Mouse (Mus musculus) MEL-GATA-1-ER (cell line): ENCODE data around the gene Tnnt3.

Source experiments
- DNase-seq: peaks from one replicate; pipeline ENCODE4 v3.0.0-alpha.2; 2012; ENCODE audit warnings: low read depth; ENCODE audit errors: extremely low read depth

Tnnt3 gene

GRCm38 (mm10) chr7:142476271-142476670 is 22.4 kb upstream of the Tnnt3 start:
- DNase-seq: no peak

- DNase-seq: no peak
Observed at GRCm38 (mm10) chr7:142476795-142477452, 21.7 kb upstream of the Tnnt3 start.

GRCm38 (mm10) chr7:142478001-142478400 is 20.6 kb upstream of the Tnnt3 start:
- no peak for DNase-seq

- DNase-seq: no peak
Observed at GRCm38 (mm10) chr7:142478574-142478973, 20.1 kb upstream of the Tnnt3 start.

GRCm38 (mm10) chr7:142479307-142479706 is 19.3 kb upstream of the Tnnt3 start:
- no peak for DNase-seq

- no peak for DNase-seq
Observed at GRCm38 (mm10) chr7:142479886-142480285, 18.8 kb upstream of the Tnnt3 start.

GRCm38 (mm10) chr7:142480661-142481060 is 18.0 kb upstream of the Tnnt3 start:
- no peak for DNase-seq

GRCm38 (mm10) chr7:142481186-142481567 is 17.5 kb upstream of the Tnnt3 start:
- DNase-seq: no peak

GRCm38 (mm10) chr7:142481568-142482255 is 16.9 kb upstream of the Tnnt3 start:
- no peak for DNase-seq

GRCm38 (mm10) chr7:142482256-142482609 is 16.4 kb upstream of the Tnnt3 start:
- DNase-seq: no peak

- DNase-seq: no peak
Observed at GRCm38 (mm10) chr7:142483136-142483535, 15.5 kb upstream of the Tnnt3 start.

- no peak for DNase-seq
Observed at GRCm38 (mm10) chr7:142484780-142485179, 13.9 kb upstream of the Tnnt3 start.

GRCm38 (mm10) chr7:142486751-142487162 is 11.9 kb upstream of the Tnnt3 start:
- DNase-seq: no peak

- no peak for DNase-seq
Observed at GRCm38 (mm10) chr7:142487341-142487859, 11.2 kb upstream of the Tnnt3 start.

GRCm38 (mm10) chr7:142488053-142488452 is 10.6 kb upstream of the Tnnt3 start:
- no peak for DNase-seq

GRCm38 (mm10) chr7:142493535-142493934 is 5.1 kb upstream of the Tnnt3 start:
- DNase-seq: no peak

GRCm38 (mm10) chr7:142496158-142496557 is 2.5 kb upstream of the Tnnt3 start:
- no peak for DNase-seq

- DNase-seq: no peak
Observed at GRCm38 (mm10) chr7:142496800-142497199, 1.8 kb upstream of the Tnnt3 start.

GRCm38 (mm10) chr7:142497775-142498174 is 861 bp upstream of the Tnnt3 start:
- DNase-seq: no peak

- DNase-seq: no peak
Observed at GRCm38 (mm10) chr7:142499010-142499721, 530 bp downstream of the Tnnt3 start.

- DNase-seq: no peak
Observed at GRCm38 (mm10) chr7:142500032-142500431, 1.4 kb downstream of the Tnnt3 start.

GRCm38 (mm10) chr7:142503206-142503605 is 4.6 kb downstream of the Tnnt3 start:
- DNase-seq: no peak
